Mouse (Mus musculus): ENCODE measurements around the gene Gpr135. TPM values are rescaled to one million over a fixed set of nuclear protein-coding genes. Genes with fewer than 3 reads are reported as not detected.
"Not testable (repeated sequence)": the region's sequence is repeated elsewhere in the genome, so short reads cannot be mapped to it uniquely, and the experiment has no call there.

Gpr135 gene
- polyA plus RNA-seq, 1 experiment from 2014 or later, result 1.3 TPM

GRCm38 (mm10) chr12:72050821-72051220 lies 20.1 kb downstream of the Gpr135 start:
- Histone ChIP-seq H3K27ac (replicated peaks) (no peak overlapping the region), H3K4me3 (replicated peaks) (no peak overlapping the region), H3K9me3 (replicated peaks) (peaks cover 8% of the 10 kb centered on the region; the same call in 1 of the 2 replicates), H3K4me2 (replicated peaks) (no peak overlapping the region), H3K4me1 (no peaks in the 10 kb centered on the region), H3K9ac (no peak overlapping the region), H3K36me3 (no peaks in the 10 kb centered on the region), H3K27me3 (no peaks in the 10 kb centered on the region)
- 88% methylated on average over 4 of the region's 4 CpGs for WGBS
- no peak for ATAC-seq (ENCODE audit: insufficient number of reproducible peaks, low FRiP score, low TSS enrichment, low read depth)

GRCm38 (mm10) chr12:72050156-72050555 lies 20.8 kb downstream of the Gpr135 start:
- not testable (repeated sequence) for H3K27ac ChIP-seq (replicated peaks); H3K9ac ChIP-seq; H3K9me3 ChIP-seq (replicated peaks); H3K27me3 ChIP-seq; ATAC-seq (ENCODE audit: insufficient number of reproducible peaks, low FRiP score, low TSS enrichment, low read depth); H3K4me3 ChIP-seq (replicated peaks); H3K4me2 ChIP-seq (replicated peaks); H3K4me1 ChIP-seq; H3K36me3 ChIP-seq
- 89% methylated on average over 5 of the region's 5 CpGs for WGBS

GRCm38 (mm10) chr12:72047513-72047912 lies 23.4 kb downstream of the Gpr135 start:
- WGBS, result 2% methylated on average over 2 of the region's 2 CpGs

GRCm38 (mm10) chr12:72041238-72041637 lies 29.7 kb downstream of the Gpr135 start:
- no peak overlapping the region for H3K4me2 ChIP-seq (replicated peaks)
- H3K27ac ChIP-seq (replicated peaks), result no peak overlapping the region
- H3K36me3 ChIP-seq, result no peaks in the 10 kb centered on the region
- WGBS, result 92% methylated on average over 3 of the region's 3 CpGs
- H3K9me3 ChIP-seq (replicated peaks), result no peaks in the 10 kb centered on the region
- H3K4me3 ChIP-seq (replicated peaks), result no peak overlapping the region
- H3K4me1 ChIP-seq, result no peaks in the 10 kb centered on the region
- H3K9ac ChIP-seq, result no peak overlapping the region
- no peaks in the 10 kb centered on the region for H3K27me3 ChIP-seq
- ATAC-seq (ENCODE audit: insufficient number of reproducible peaks, low FRiP score, low TSS enrichment, low read depth), result no peak

More at GRCm38 (mm10) chr12:72047513-72047912, 23.4 kb downstream of the Gpr135 start:
- Histone ChIP-seq H3K9ac (no peak overlapping the region), H3K9me3 (replicated peaks) (peaks cover 8% of the 10 kb centered on the region; the same call in 1 of the 2 replicates), H3K4me3 (replicated peaks) (no peak overlapping the region), H3K36me3 (no peaks in the 10 kb centered on the region), H3K4me2 (replicated peaks) (no peak overlapping the region), H3K27me3 (no peaks in the 10 kb centered on the region), H3K27ac (replicated peaks) (no peak overlapping the region), H3K4me1 (no peaks in the 10 kb centered on the region)
- ATAC-seq (ENCODE audit: insufficient number of reproducible peaks, low FRiP score, low TSS enrichment, low read depth), result no peak

- 62% methylated on average over 8 of the region's 8 CpGs for WGBS
- Histone ChIP-seq H3K4me3 (replicated peaks) (no peak overlapping the region), H3K9ac (no peak overlapping the region), H3K4me1 (no peaks in the 10 kb centered on the region), H3K36me3 (no peaks in the 10 kb centered on the region), H3K9me3 (replicated peaks) (no peaks in the 10 kb centered on the region), H3K27ac (replicated peaks) (no peak overlapping the region), H3K4me2 (replicated peaks) (no peak overlapping the region), H3K27me3 (no peaks in the 10 kb centered on the region)
- ATAC-seq (ENCODE audit: insufficient number of reproducible peaks, low FRiP score, low TSS enrichment, low read depth), result no peak
These were observed 31.4 kb downstream of the Gpr135 start for GRCm38 (mm10) chr12:72039501-72039900.

- H3K4me1 ChIP-seq, result no peaks in the 10 kb centered on the region
- H3K4me3 ChIP-seq (replicated peaks), result no peak overlapping the region
- H3K27ac ChIP-seq (replicated peaks), result no peak overlapping the region
- H3K36me3 ChIP-seq, result no peaks in the 10 kb centered on the region
- no peaks in the 10 kb centered on the region for H3K9me3 ChIP-seq (replicated peaks)
- ATAC-seq (ENCODE audit: insufficient number of reproducible peaks, low FRiP score, low TSS enrichment, low read depth), result no peak
- whole genome bisulfite sequencing, result 49% methylated on average over 2 of the region's 2 CpGs
- no peak overlapping the region for H3K9ac ChIP-seq
- H3K4me2 ChIP-seq (replicated peaks), result no peak overlapping the region
- H3K27me3 ChIP-seq, result no peaks in the 10 kb centered on the region
These were observed 32.1 kb downstream of the Gpr135 start for GRCm38 (mm10) chr12:72038866-72039265.

GRCm38 (mm10) chr12:72037049-72037448 lies 33.9 kb downstream of the Gpr135 start:
- H3K4me3 ChIP-seq (replicated peaks), result no peak overlapping the region
- no peaks in the 10 kb centered on the region for H3K4me1 ChIP-seq
- ATAC-seq (ENCODE audit: insufficient number of reproducible peaks, low FRiP score, low TSS enrichment, low read depth), result no peak
- no peaks in the 10 kb centered on the region for H3K9me3 ChIP-seq (replicated peaks)
- H3K27ac ChIP-seq (replicated peaks), result no peak overlapping the region
- WGBS, result 77% methylated on average over 6 of the region's 6 CpGs
- H3K4me2 ChIP-seq (replicated peaks), result no peak overlapping the region
- H3K27me3 ChIP-seq, result no peaks in the 10 kb centered on the region
- H3K36me3 ChIP-seq, result no peaks in the 10 kb centered on the region
- no peak overlapping the region for H3K9ac ChIP-seq

GRCm38 (mm10) chr12:72036097-72036661 lies 34.7 kb downstream of the Gpr135 start:
- no peak for ATAC-seq (ENCODE audit: insufficient number of reproducible peaks, low FRiP score, low TSS enrichment, low read depth)
- no peak overlapping the region for H3K4me2 ChIP-seq (replicated peaks)
- no peaks in the 10 kb centered on the region for H3K9me3 ChIP-seq (replicated peaks)
- no peak overlapping the region for H3K4me3 ChIP-seq (replicated peaks)
- H3K9ac ChIP-seq, result no peak overlapping the region
- 69% methylated on average over 9 of the region's 9 CpGs for WGBS
- H3K36me3 ChIP-seq, result no peaks in the 10 kb centered on the region
- no peak overlapping the region for H3K27ac ChIP-seq (replicated peaks)
- H3K27me3 ChIP-seq, result no peaks in the 10 kb centered on the region
- no peaks in the 10 kb centered on the region for H3K4me1 ChIP-seq

- Histone ChIP-seq H3K4me2 (replicated peaks) (no peak overlapping the region), H3K36me3 (no peaks in the 10 kb centered on the region), H3K4me1 (no peaks in the 10 kb centered on the region), H3K27ac (replicated peaks) (no peak overlapping the region), H3K4me3 (replicated peaks) (no peak overlapping the region), H3K9ac (no peak overlapping the region), H3K9me3 (replicated peaks) (no peaks in the 10 kb centered on the region), H3K27me3 (no peaks in the 10 kb centered on the region)
- WGBS, result 82% methylated on average over 6 of the region's 6 CpGs
- no peak for ATAC-seq (ENCODE audit: insufficient number of reproducible peaks, low FRiP score, low TSS enrichment, low read depth)
These were observed 39.1 kb downstream of the Gpr135 start for GRCm38 (mm10) chr12:72031794-72032193.

- Histone ChIP-seq H3K4me2 (replicated peaks) (no peak overlapping the region), H3K27ac (replicated peaks) (no peak overlapping the region; the same call in 1 of the 2 replicates), H3K9me3 (replicated peaks) (no peaks in the 10 kb centered on the region), H3K4me1 (no peaks in the 10 kb centered on the region), H3K36me3 (no peaks in the 10 kb centered on the region), H3K27me3 (no peaks in the 10 kb centered on the region), H3K9ac (no peak overlapping the region), H3K4me3 (replicated peaks) (no peak overlapping the region)
- 76% methylated on average over 5 of the region's 5 CpGs for WGBS
- no peak for ATAC-seq (ENCODE audit: insufficient number of reproducible peaks, low FRiP score, low TSS enrichment, low read depth)
These were observed 39.8 kb downstream of the Gpr135 start for GRCm38 (mm10) chr12:72031171-72031570.

GRCm38 (mm10) chr12:72025275-72025795 lies 45.6 kb downstream of the Gpr135 start:
- no peaks in the 10 kb centered on the region for H3K9me3 ChIP-seq (replicated peaks)
- no peak overlapping the region for H3K27ac ChIP-seq (replicated peaks)
- no peak for ATAC-seq (ENCODE audit: insufficient number of reproducible peaks, low FRiP score, low TSS enrichment, low read depth)
- no peak overlapping the region for H3K4me2 ChIP-seq (replicated peaks)
- H3K4me3 ChIP-seq (replicated peaks), result no peak overlapping the region
- WGBS, result 59% methylated on average over 6 of the region's 6 CpGs
- H3K27me3 ChIP-seq, result no peaks in the 10 kb centered on the region
- H3K9ac ChIP-seq, result no peak overlapping the region
- no peaks in the 10 kb centered on the region for H3K36me3 ChIP-seq
- no peaks in the 10 kb centered on the region for H3K4me1 ChIP-seq

- Histone ChIP-seq H3K9ac (no peak overlapping the region), H3K4me1 (no peaks in the 10 kb centered on the region), H3K4me2 (replicated peaks) (no peak overlapping the region), H3K9me3 (replicated peaks) (no peaks in the 10 kb centered on the region), H3K27me3 (no peaks in the 10 kb centered on the region), H3K36me3 (no peaks in the 10 kb centered on the region), H3K27ac (replicated peaks) (no peak overlapping the region), H3K4me3 (replicated peaks) (no peak overlapping the region)
- ATAC-seq (ENCODE audit: insufficient number of reproducible peaks, low FRiP score, low TSS enrichment, low read depth), result no peak
- 93% methylated on average over 5 of the region's 5 CpGs for WGBS
These were observed 47.4 kb downstream of the Gpr135 start for GRCm38 (mm10) chr12:72023572-72023971.
